Mouse (Mus musculus) midbrain, embryonic 14.5 days (tissue): ENCODE results near the gene Icam5. TPM values are rescaled to one million over a fixed set of nuclear protein-coding genes. Genes with fewer than 3 reads are reported as not detected.

ENCODE experiments used
- microRNA counts: library from miRNA; unstranded; fragments of <30 nt; microRNA quantifications from one replicate; lab custom pipeline; 2016
- microRNA-seq: library from miRNA; unstranded; fragments of <30 nt; microRNA quantifications from one replicate; pipeline ENCODE4, GENCODE M21; 2016
- polyA plus RNA-seq: library from polyadenylated mRNA; unstranded; fragments of >200 nt; fragmentation: Nextera tagmentation; extraction: Ambion mirVana; gene quantifications from 2 replicates; pipeline ENCODE4 v1.2.1, GENCODE M21; 2014

Gene Icam5
- polyA plus RNA-seq, 1 experiment from 2014 or later, result 0.71 TPM

MicroRNA genes within 50 kb of the gene (microRNA counts, 519-probe panel; counts per million panel counts)
- microRNA mmu-miR-1900 (lab: Ali Mortazavi, UCI), result not detected

Small RNA genes lying within 50 kb of the gene (microRNA-seq; reads per million reads assigned to microRNA genes)
- gene Mir1900, result not detected
- gene Mir7082, result 1.5 reads per million, percentile 3 among the genes with 10 or more reads in this experiment

Other genes starting within 250 kb of the Icam5 start
- gene Col5a3, start 217.0 kb upstream of the Icam5 start, polyA plus RNA-seq, result 0.45 and 0.66 TPM in 2 replicates
- gene Rdh8, start 213.6 kb upstream of the Icam5 start, polyA plus RNA-seq, result not detected in 2 replicates
- 1.3 and 1.9 TPM in 2 replicates for gene A230050P20Rik, start 163.4 kb upstream of the Icam5 start, polyA plus RNA-seq
- 11.1 and 14.4 TPM in 2 replicates for gene Angptl6, start 152.3 kb upstream of the Icam5 start, polyA plus RNA-seq
- gene Ppan, start 143.9 kb upstream of the Icam5 start, polyA plus RNA-seq, result 39.8 and 43.9 TPM in 2 replicates
- 231 and 234 TPM in 2 replicates for gene Eif3g, start 133.4 kb upstream of the Icam5 start, polyA plus RNA-seq
- 51.1 and 51.5 TPM in 2 replicates for gene Dnmt1, start 72.2 kb upstream of the Icam5 start, polyA plus RNA-seq
- 4.1 and 10.8 TPM in 2 replicates for gene S1pr2, start 55.3 kb upstream of the Icam5 start, polyA plus RNA-seq
- 98.6 and 112 TPM in 2 replicates for gene Mrpl4, start 29.3 kb upstream of the Icam5 start, polyA plus RNA-seq
- 1.7 and 4.1 TPM in 2 replicates for gene Icam1, start 16.1 kb upstream of the Icam5 start, polyA plus RNA-seq
- not detected in 2 replicates for gene Icam4, start 2.7 kb upstream of the Icam5 start, polyA plus RNA-seq
- 1.5 and 1.6 TPM in 2 replicates for gene Zglp1, start 35.0 kb downstream of the Icam5 start, polyA plus RNA-seq
- gene Gm49373, start 41.0 kb downstream of the Icam5 start, polyA plus RNA-seq, result 1.3 and 2.6 TPM in 2 replicates
- gene Fdx1l, start 41.5 kb downstream of the Icam5 start, polyA plus RNA-seq, result 55.5 and 82.2 TPM in 2 replicates
- gene Gm38431, start 59.9 kb downstream of the Icam5 start, polyA plus RNA-seq, result 1.9 and 2.0 TPM in 2 replicates
- 28.3 and 41.0 TPM in 2 replicates for gene Raver1, start 59.9 kb downstream of the Icam5 start, polyA plus RNA-seq
- 7.4 and 8.5 TPM in 2 replicates for gene Tyk2, start 99.2 kb downstream of the Icam5 start, polyA plus RNA-seq
- gene Cdc37, start 117.9 kb downstream of the Icam5 start, polyA plus RNA-seq, result 213 and 223 TPM in 2 replicates
- 28.4 and 32.3 TPM in 2 replicates for gene Pde4a, start 133.6 kb downstream of the Icam5 start, polyA plus RNA-seq
- gene Keap1, start 207.3 kb downstream of the Icam5 start, polyA plus RNA-seq, result 40.3 and 53.7 TPM in 2 replicates
- gene S1pr5, start 216.4 kb downstream of the Icam5 start, polyA plus RNA-seq, result 2.3 and 2.8 TPM in 2 replicates
- gene Atg4d, start 233.2 kb downstream of the Icam5 start, polyA plus RNA-seq, result 44.6 and 44.7 TPM in 2 replicates